Mouse (Mus musculus) embryonic fibroblast, embryonic 13.5 days (primary cell): ENCODE measurements around the gene Rnps1.

ENCODE experiments used
- CTCF ChIP-seq: IDR thresholded peaks from 2 replicates; pipeline ENCODE4 v1.5.1; 2011; ENCODE audit warnings: mild to moderate bottlenecking, control low read depth, low read length, moderate library complexity, borderline replicate concordance; ENCODE audit not compliant: insufficient read depth
- POLR2A ChIP-seq: IDR thresholded peaks from 2 replicates; pipeline ENCODE4 v1.6.1; 2011; ENCODE audit warnings: low read depth, mild to moderate bottlenecking, control low read depth, low read length, moderate library complexity

DNA sequence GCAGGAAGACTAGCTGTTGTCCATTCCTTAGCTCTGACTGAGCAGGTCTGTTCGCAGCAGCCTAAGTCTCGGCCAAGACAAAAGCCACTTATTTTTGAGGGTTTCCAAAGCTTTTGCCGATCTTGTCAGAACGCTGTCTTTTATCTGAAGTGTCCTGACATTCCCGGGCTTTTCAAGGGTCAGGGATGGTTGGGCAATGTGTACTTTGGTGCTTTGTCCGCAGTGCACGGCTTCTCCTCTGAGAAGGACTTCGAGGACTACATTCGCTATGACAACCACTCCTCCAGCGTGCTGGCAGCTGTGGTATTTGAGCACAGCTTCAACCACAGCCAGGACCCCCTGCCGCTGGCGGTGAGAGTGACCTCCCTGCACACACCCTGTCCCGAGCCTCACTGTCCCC is 48.5 kb upstream of the Rnps1 start:
- TF ChIP-seq CTCF = no peak
- no peak for TF ChIP-seq POLR2A
